Mouse (Mus musculus) stomach, adult 2 months (tissue): ENCODE results near the gene Ccdc28b. TPM values are rescaled to one million over a fixed set of nuclear protein-coding genes. Genes with fewer than 3 reads are reported as not detected.

Source experiments
- polyA plus RNA-seq: library from polyadenylated mRNA; depleted of rRNA; stranded (reverse); fragments of >200 nt; gene quantifications from 2 replicates; pipeline ENCODE4 v1.2.3, GENCODE M21; 2012; rRNA removed

Ccdc28b gene
- polyA plus RNA-seq, result 6.4 and 8.3 TPM in 2 replicates

DNA sequence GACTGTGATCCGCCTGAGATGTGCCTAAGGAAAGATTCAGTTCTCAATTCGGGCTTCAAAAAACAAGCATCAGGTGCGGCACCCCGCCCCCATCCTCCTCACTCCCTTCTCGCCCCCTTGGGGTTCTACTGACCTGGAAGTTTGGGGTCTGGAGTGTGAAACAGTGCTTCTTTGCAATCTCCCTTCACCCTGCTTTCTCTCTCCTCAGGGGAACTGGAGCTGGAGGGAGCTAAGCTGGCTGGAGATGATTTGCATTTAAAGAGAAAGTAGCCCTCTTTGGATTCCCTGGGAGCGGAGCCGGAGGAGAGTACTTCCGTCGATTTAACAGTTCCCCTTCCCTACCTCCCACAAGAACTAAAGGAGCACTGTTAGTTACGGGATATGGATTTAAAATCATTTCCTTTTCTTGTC lies at the start of gene Ccdc28b:
Gene Ccdc28b (minus strand): TSS at position 267 of the 411 bp plus-strand sequence.

GRCm38 (mm10) chr4:129672083-129672877 lies 48.5 kb upstream of the Ccdc28b start, which contains the start of gene Kpna6:
TSS of gene Kpna6 (minus strand) at chr4:129672767.

GRCm38 (mm10) chr4:129640638-129641467 lies 17.1 kb upstream of the Ccdc28b start, which contains the start of gene Txlna:
TSS of gene Txlna (minus strand) at chr4:129641065.

DNA sequence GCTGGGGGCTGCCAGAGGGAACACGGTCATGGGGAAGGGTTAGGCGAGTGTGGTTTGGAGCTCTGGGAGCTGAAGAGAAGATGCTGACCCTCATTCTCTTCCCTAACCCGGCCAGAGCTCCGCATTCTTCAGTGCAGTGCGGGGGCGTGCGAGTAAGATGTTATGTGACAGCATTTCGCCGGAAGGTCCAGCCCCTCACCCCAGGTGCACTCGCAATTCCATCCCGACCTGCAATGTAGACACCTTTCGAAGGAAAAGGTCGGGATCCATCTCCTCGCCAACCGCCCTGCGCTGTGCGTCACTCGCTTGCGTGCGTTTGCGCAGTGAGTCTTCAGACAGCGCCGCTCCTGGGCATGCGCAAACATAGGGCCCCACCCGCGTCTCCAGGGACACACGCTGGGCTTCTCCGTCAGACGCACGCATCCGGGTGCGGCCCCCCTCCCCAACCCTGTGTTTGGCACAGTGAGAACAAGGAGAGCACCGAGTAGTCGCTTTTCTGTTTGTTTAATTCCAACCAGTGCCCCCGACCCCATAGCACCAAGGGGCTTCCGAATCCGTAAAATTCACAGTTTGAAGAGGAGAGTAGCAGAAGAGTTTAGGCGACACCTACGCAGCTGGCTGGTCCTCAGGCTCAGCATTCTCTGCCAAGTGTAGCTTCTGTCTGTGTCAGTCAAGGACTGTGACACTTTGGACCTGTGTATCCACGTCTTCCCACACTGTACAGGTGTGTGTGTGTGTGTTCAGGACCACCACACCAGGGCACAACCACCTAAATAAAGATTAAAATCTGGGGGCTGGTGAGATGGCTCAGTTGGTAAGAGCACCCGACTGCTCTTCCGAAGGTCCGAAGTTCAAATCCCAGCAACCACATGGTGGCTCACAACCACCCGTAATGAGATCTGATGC lies 4.7 kb downstream of the Ccdc28b start, which contains the start of gene Iqcc:
Gene Iqcc (minus strand): TSS at position 314 of the 906 bp plus-strand sequence.

DNA sequence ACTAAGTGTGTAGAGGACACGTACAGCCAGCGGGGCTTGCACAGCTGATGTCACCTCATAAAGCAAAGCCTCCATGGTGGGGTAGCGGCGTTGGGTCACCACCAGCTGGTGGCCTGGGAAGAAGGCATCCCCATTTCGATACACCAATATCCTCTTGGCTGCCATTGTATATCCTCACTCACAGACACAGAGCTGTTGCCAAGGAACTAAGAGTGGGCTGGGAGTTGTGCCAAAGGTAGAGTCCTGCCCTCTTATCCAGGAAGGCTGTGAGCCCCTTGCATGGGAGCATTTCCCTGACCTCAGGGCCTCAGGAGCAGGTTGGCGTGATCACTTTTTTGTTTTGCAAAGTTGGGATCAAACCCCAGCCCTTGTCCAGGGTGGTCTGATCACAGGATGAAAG lies 9.7 kb downstream of the Ccdc28b start, which contains the start of gene Dcdc2b:
Gene Dcdc2b (minus strand): TSS at position 165 of the 400 bp plus-strand sequence.

GRCm38 (mm10) chr4:129600233-129601158 lies 23.3 kb downstream of the Ccdc28b start, which contains the start of the genes Eif3i and Tmem234:
TSS of gene Eif3i (minus strand) at chr4:129600648.
TSS of gene Tmem234 (plus strand) at chr4:129600668.

DNA sequence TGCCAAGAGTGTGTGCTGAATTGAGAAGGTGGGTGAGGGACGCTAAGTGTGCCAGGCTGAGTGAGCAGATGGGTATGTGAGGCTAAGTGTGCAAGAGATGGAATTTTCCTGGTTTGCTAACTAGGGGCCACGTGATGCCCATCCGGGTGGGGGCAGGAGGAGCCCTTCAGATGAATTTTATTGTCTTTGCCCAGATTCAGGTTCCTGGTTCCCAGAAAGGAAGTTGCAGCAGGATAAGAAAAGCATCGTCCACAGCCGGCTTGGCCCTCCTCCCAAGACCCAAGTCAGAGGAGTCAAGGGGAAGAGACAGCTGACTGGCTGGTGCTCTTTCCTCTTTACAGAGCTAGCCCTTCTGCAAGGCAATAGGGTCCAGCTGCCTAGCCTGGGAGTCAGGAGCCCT lies 45.3 kb downstream of the Ccdc28b start, which contains the start of gene Fam167b:
Gene Fam167b (minus strand): TSS at position 84 of the 400 bp plus-strand sequence.

DNA sequence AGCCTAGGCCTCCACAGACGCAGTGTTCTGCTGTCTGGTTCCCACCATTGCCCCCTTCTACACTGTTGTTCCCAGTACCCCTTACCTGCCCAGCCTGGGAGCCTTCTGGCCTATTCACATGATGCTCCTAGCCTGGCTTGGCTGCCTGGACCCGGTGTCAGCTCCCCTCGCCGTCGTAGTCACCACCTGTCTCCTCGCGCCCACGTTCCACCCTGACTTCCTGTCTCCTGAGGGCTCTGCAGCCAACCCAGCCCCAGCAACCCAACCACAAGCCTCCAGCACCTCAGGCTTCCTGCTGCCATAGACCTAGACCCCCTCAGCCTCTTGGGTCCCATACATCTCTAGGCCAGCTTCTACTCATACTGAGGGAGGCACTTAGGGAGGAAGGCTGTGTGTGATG lies 50.3 kb downstream of the Ccdc28b start, which contains the start of gene Lck:
Gene Lck (minus strand): TSS at position 212 of the 400 bp plus-strand sequence.

Other genes with a start within 250 kb of the Ccdc28b start
- 2.6 and 2.9 TPM in 2 replicates for gene Zbtb8a, start 245.8 kb downstream of the Ccdc28b start, polyA plus RNA-seq
- gene Zbtb8b, start 183.1 kb downstream of the Ccdc28b start, polyA plus RNA-seq, result 0.05 TPM in 1 of 2 replicates, not detected in the other
- gene Bsdc1, start 162.4 kb downstream of the Ccdc28b start, polyA plus RNA-seq, result 6.9 and 8.1 TPM in 2 replicates
- gene Tssk3, start 132.9 kb downstream of the Ccdc28b start, polyA plus RNA-seq, result not detected in 2 replicates
- 0.57 TPM in 1 of 2 replicates, not detected in the other for gene Fam229a, start 132.8 kb downstream of the Ccdc28b start, polyA plus RNA-seq
- 9.9 and 12.4 TPM in 2 replicates for gene Marcksl1, start 110.4 kb downstream of the Ccdc28b start, polyA plus RNA-seq
- gene Hdac1, start 81.2 kb downstream of the Ccdc28b start, polyA plus RNA-seq, result 8.9 and 12.8 TPM in 2 replicates
- gene Lck, start 50.3 kb downstream of the Ccdc28b start, polyA plus RNA-seq, result 0.25 and 0.30 TPM in 2 replicates
- 3.0 and 4.0 TPM in 2 replicates for gene Fam167b, start 45.4 kb downstream of the Ccdc28b start, polyA plus RNA-seq
- gene Eif3i, start 23.3 kb downstream of the Ccdc28b start, polyA plus RNA-seq, result 114 and 116 TPM in 2 replicates
- gene Tmem234, start 23.3 kb downstream of the Ccdc28b start, polyA plus RNA-seq, result 57.2 and 65.6 TPM in 2 replicates
- gene Dcdc2b, start 9.7 kb downstream of the Ccdc28b start, polyA plus RNA-seq, result 1.3 and 2.6 TPM in 2 replicates
- gene Iqcc, start 4.8 kb downstream of the Ccdc28b start, polyA plus RNA-seq, result 16.0 and 17.3 TPM in 2 replicates
- 9.5 and 10.4 TPM in 2 replicates for gene Txlna, start 17.1 kb upstream of the Ccdc28b start, polyA plus RNA-seq
- 5.7 and 8.6 TPM in 2 replicates for gene Kpna6, start 48.8 kb upstream of the Ccdc28b start, polyA plus RNA-seq
- gene Tmem39b, start 72.9 kb upstream of the Ccdc28b start, polyA plus RNA-seq, result 11.4 and 12.0 TPM in 2 replicates
- gene Khdrbs1, start 118.4 kb upstream of the Ccdc28b start, polyA plus RNA-seq, result 16.4 and 32.8 TPM in 2 replicates
- 10.3 and 15.0 TPM in 2 replicates for gene Ptp4a2, start 187.3 kb upstream of the Ccdc28b start, polyA plus RNA-seq